Mouse (Mus musculus) lung, postnatal 0 days (tissue): ENCODE results near the gene Crebzf. TPM values are rescaled to one million over a fixed set of nuclear protein-coding genes. Genes with fewer than 3 reads are reported as not detected.
A peak's percentile ranks its signal among the peaks of the same experiment; 100 is the strongest.

Experiments used
- ATAC-seq: fragments of 200-750 bp; cut with Nextera tagmentation; 2 replicates; pipeline ENCODE4 v1.8.0; 2017; ENCODE audit warnings: moderate library complexity
- DNase-seq: peaks from one replicate; pipeline ENCODE4 v3.0.0-alpha.2; 2016; ENCODE audit warnings: low spot score
- H3K27ac ChIP-seq: fragments of 300-500 bp; sonication (generic); 2 replicates; pipeline ENCODE4 v1.5.1; 2014; ENCODE audit warnings: antibody characterized with exemption, mild to moderate bottlenecking, low read length, mixed read lengths
- H3K27me3 ChIP-seq: fragments of 300-500 bp; sonication (generic); replicated peaks from 2 replicates; pipeline ENCODE4 v1.6.1; 2014; ENCODE audit warnings: low read length, mixed read lengths; ENCODE audit not compliant: insufficient read depth
- H3K36me3 ChIP-seq: fragments of 300-500 bp; sonication (generic); 2 replicates; pipeline ENCODE4 v1.6.1; 2014; ENCODE audit warnings: low read length, mixed read lengths; ENCODE audit not compliant: insufficient read depth
- H3K4me1 ChIP-seq: fragments of 300-500 bp; sonication (generic); 2 replicates; pipeline ENCODE4 v1.6.1; 2014; ENCODE audit warnings: antibody characterized with exemption, low read depth, low read length, mixed read lengths; ENCODE audit not compliant: insufficient read depth
- H3K4me2 ChIP-seq: fragments of 300-500 bp; sonication (generic); replicated peaks from 2 replicates; pipeline ENCODE4 v1.6.1; 2014; ENCODE audit warnings: low read depth, mild to moderate bottlenecking, low read length, moderate library complexity, mixed read lengths
- H3K4me3 ChIP-seq: fragments of 300-500 bp; sonication (generic); 2 replicates; pipeline ENCODE4 v1.5.1; 2014; ENCODE audit warnings: low read depth, low read length
- H3K9ac ChIP-seq: fragments of 300-500 bp; sonication (generic); replicated peaks from 2 replicates; pipeline ENCODE4 v1.6.1; 2014; ENCODE audit warnings: low read depth, mild to moderate bottlenecking
- H3K9me3 ChIP-seq: fragments of 300-500 bp; sonication (generic); 2 replicates; pipeline ENCODE4 v1.6.1; 2016; ENCODE audit warnings: low read length, mixed read lengths
- CTCF ChIP-seq: IDR thresholded peaks from 2 replicates; pipeline ENCODE4 v1.5.1; 2016; ENCODE audit warnings: antibody characterized with exemption, mild to moderate bottlenecking
- EP300 ChIP-seq: IDR thresholded peaks from 2 replicates; pipeline ENCODE4 v1.6.1; 2016; ENCODE audit warnings: antibody characterized with exemption, mild to moderate bottlenecking, control low read depth
- WGBS: fragments of 180-500 bp; shearing (Covaris S2); extraction: QIAGEN DNeasy Blood & Tissue Kit; methylation state at CpG from one replicate; pipeline ENCODE4 v1.1.7; 2014; 5-methylcytosine and 5-hydroxymethylcytosine counted together
- polyA plus RNA-seq: library from polyadenylated mRNA; unstranded; fragments of >200 nt; fragmentation: Nextera tagmentation; extraction: Ambion mirVana; gene quantifications from 2 replicates; pipeline ENCODE4 v1.2.1, GENCODE M21; 2015

Gene Crebzf
- polyA plus RNA-seq, 1 experiment from 2014 or later = 23.7 TPM

DNA sequence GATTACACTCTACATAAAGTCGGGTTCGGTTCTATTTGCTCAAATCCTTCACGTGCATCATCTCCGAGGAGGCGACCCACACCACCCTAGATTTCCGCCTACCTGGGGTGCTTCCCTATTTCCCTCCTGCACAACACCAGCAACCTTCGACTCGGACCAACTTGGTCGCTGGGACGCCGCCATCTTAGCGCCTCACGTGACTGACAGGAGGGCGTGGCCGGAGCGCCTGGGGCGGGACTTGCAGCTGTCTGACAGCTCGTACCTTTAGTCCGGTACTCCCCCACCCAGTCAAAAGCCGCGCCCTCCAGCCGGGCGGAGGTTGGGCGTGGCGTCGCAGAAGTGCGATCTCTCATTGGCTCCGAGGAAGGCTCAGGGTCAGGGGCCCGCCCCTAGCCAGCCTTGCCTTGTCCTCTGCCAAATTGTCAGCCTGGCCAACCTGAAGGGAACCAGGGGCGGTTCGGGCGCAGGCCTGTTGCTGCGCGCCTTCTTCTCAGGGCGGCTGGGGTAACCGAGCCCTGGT is 33.3 kb downstream of the Crebzf start, which contains the start of gene Tmem126b:
Gene Tmem126b (minus strand): TSS at position 209 of the 520 bp plus-strand sequence.
- Histone ChIP-seq H3K27me3 (no peaks in the 10 kb centered on the region), H3K4me1 (no peaks in the 10 kb centered on the region; the same call in 1 of the 2 replicates), H3K36me3 (no peaks in the 10 kb centered on the region), H3K9ac (peak within 1 kb of the TSS; percentile 46), H3K9me3 (no peaks in the 10 kb centered on the region), H3K27ac (peak within 1 kb of the TSS; percentile 72), H3K4me3 (peak within 1 kb of the TSS; percentile 62), H3K4me2 (peak within 1 kb of the TSS; percentile 89)
- DNase-seq = peak; percentile 99
- WGBS = under 1% methylated on average over 36 of the region's 36 CpGs
- ATAC-seq = peak; percentile 100
- TF ChIP-seq EP300 (no peak), CTCF (no peak)

DNA sequence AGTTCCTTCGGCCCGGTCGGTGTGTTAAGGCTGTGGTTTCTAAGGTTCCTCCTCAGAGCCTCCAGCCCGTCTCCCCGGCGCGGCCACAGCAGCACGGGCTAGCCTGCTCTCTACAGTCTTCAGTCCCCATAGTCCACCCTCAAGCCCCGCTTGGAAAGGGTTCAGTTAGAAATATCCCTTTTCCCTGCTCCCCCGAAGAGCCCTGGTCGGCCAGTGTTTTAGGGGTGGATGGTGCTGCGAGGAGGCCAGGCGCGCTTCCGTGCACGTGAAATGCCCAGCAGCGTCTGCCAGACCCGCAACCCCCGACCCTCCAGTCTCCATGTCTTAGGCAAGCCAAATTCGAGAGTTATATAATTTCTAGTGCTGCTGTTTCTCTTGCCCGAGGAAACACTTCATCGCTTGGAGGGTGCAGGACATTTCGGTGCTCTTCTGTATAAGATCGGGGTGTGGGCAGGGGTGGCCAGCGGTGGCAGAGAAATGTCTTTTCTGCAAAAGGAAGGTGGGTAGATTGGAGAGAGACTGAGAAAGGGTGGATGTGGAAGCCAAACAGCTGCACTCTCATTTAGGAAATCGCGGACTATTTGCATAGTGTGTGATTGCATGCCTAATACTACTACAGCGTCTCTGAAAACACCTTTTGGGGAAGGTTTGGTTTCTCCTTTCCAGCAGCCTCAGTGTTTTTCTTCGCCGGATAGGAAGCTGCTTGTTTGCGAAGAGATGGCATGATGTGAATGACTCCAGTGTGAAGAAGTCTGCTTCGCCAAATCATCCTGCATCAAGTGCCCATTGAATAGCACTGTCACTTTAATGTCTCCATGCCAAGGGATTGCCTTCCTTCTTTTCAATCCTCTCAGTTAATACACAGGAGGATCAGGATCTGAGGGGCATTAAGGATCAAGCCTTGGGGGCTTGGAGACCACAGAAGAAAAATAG is 34.0 kb downstream of the Crebzf start, which contains the start of gene Dlg2:
Gene Dlg2 (plus strand): TSS at position 360 of the 933 bp plus-strand sequence.
- under 1% methylated on average over 32 of the region's 32 CpGs for WGBS
- Histone ChIP-seq H3K4me1 (no peaks in the 10 kb centered on the region; the same call in 1 of the 2 replicates), H3K36me3 (no peaks in the 10 kb centered on the region), H3K27me3 (no peaks in the 10 kb centered on the region), H3K9me3 (no peaks in the 10 kb centered on the region), H3K4me3 (peak within 1 kb of the TSS; percentile 62), H3K9ac (peak within 1 kb of the TSS; percentile 46), H3K27ac (peak within 1 kb of the TSS; percentile 72), H3K4me2 (peak within 1 kb of the TSS; percentile 89)
- DNase-seq = peak; percentile 38
- ATAC-seq = no peak
- TF ChIP-seq EP300 = no peak
- TF ChIP-seq CTCF = no peak

DNA sequence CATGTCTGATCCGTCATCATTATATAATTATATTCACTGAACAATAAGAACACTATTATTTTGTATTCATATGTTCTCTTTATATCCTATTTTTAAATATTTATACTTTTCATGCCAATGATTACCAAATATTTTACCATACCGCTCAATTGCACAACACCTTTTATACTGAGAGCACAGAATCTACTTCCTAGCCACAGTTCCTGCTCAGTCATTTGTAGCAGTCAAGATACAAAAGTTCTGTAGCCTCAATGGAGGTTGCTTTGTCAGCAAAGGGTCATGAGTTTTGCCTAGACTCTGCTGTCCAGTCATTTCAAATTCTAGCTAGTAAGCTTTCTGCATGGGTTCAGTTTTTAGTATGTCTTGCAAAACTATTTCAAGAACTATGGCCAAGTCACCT is 40.1 kb downstream of the Crebzf start:
- no peaks in the 10 kb centered on the region for H3K9me3 ChIP-seq
- H3K4me1 ChIP-seq = no peaks in the 10 kb centered on the region
- no peak overlapping the region for H3K4me3 ChIP-seq
- H3K36me3 ChIP-seq = no peaks in the 10 kb centered on the region
- no peak for DNase-seq
- no peak for TF ChIP-seq CTCF
- TF ChIP-seq EP300 = no peak
- 76% methylated on average over 2 of the region's 2 CpGs for WGBS
- no peak overlapping the region for H3K4me2 ChIP-seq
- no peaks in the 10 kb centered on the region for H3K27me3 ChIP-seq
- no peak for ATAC-seq
- H3K9ac ChIP-seq = no peak overlapping the region
- H3K27ac ChIP-seq = no peak overlapping the region

Other genes starting within 250 kb of the Crebzf start
- gene Ccdc83, start 177.0 kb upstream of the Crebzf start, polyA plus RNA-seq = 0.57 and 0.64 TPM in 2 replicates
- gene Sytl2, start 140.5 kb upstream of the Crebzf start, polyA plus RNA-seq = 7.4 and 8.0 TPM in 2 replicates
- gene Ccdc89, start 16.2 kb upstream of the Crebzf start, polyA plus RNA-seq = 1.2 and 1.4 TPM in 2 replicates
- 62.6 and 63.5 TPM in 2 replicates for gene Tmem126a, start 14.5 kb downstream of the Crebzf start, polyA plus RNA-seq
- 22.3 and 22.9 TPM in 2 replicates for gene Tmem126b, start 33.3 kb downstream of the Crebzf start, polyA plus RNA-seq
- 0.23 and 0.43 TPM in 2 replicates for gene Dlg2, start 33.9 kb downstream of the Crebzf start, polyA plus RNA-seq